Mouse (Mus musculus) intestine, embryonic 16.5 days (tissue): ENCODE measurements around the gene Tut7. TPM values are rescaled to one million over a fixed set of nuclear protein-coding genes. Genes with fewer than 3 reads are reported as not detected.
A peak's percentile ranks its signal among the peaks of the same experiment; 100 is the strongest.
"Not testable (repeated sequence)": the region's sequence is repeated elsewhere in the genome, so short reads cannot be mapped to it uniquely, and the experiment has no call there.

Source experiments
- ATAC-seq: fragments of 200-750 bp; cut with Nextera tagmentation; 2 replicates; pipeline ENCODE4 v1.8.0; 2017; ENCODE audit warnings: moderate TSS enrichment, moderate library complexity
- H3K27ac ChIP-seq: fragments of 300-500 bp; sonication (generic); 2 replicates; pipeline ENCODE4 v1.5.1; 2014; ENCODE audit warnings: mild to moderate bottlenecking, low read length
- H3K27me3 ChIP-seq: fragments of 300-500 bp; sonication (generic); replicated peaks from 2 replicates; pipeline ENCODE4 v1.6.1; 2014; ENCODE audit warnings: low read length, control low read depth, mixed read lengths; ENCODE audit not compliant: control insufficient read depth, insufficient read depth
- H3K36me3 ChIP-seq: fragments of 300-500 bp; sonication (generic); 2 replicates; pipeline ENCODE4 v1.6.1; 2014; ENCODE audit warnings: low read length, control low read depth; ENCODE audit not compliant: control insufficient read depth, insufficient read depth
- H3K4me1 ChIP-seq: fragments of 300-500 bp; sonication (generic); 2 replicates; pipeline ENCODE4 v1.6.1; 2014; ENCODE audit warnings: low read length, control low read depth, mixed read lengths; ENCODE audit not compliant: control insufficient read depth, insufficient read depth
- H3K4me2 ChIP-seq: fragments of 300-500 bp; sonication (generic); 2 replicates; pipeline ENCODE4 v1.6.1; 2014; ENCODE audit warnings: low read depth, low read length, control low read depth
- H3K4me3 ChIP-seq: fragments of 300-500 bp; sonication (generic); 2 replicates; pipeline ENCODE4 v1.5.1; 2014; ENCODE audit warnings: mild to moderate bottlenecking, low read length
- H3K9ac ChIP-seq: fragments of 300-500 bp; sonication (generic); 2 replicates; pipeline ENCODE4 v1.6.1; 2014; ENCODE audit warnings: low read depth, low read length
- H3K9me3 ChIP-seq: fragments of 300-500 bp; sonication (generic); 2 replicates; pipeline ENCODE4 v1.6.1; 2016; ENCODE audit warnings: low read length, control low read depth; ENCODE audit not compliant: control insufficient read depth
- WGBS: fragments of 180-500 bp; shearing (Covaris S2); extraction: QIAGEN DNeasy Blood & Tissue Kit; methylation state at CpG from one replicate; pipeline ENCODE4 v1.1.7; 2014; 5-methylcytosine and 5-hydroxymethylcytosine counted together
- polyA plus RNA-seq: library from polyadenylated mRNA; unstranded; fragments of >200 nt; fragmentation: Nextera tagmentation; extraction: Ambion mirVana; gene quantifications from 2 replicates; pipeline ENCODE4 v1.2.1, GENCODE M21; 2015

The Tut7 gene
- polyA plus RNA-seq, 1 experiment from 2014 or later, result 36.1 TPM

DNA sequence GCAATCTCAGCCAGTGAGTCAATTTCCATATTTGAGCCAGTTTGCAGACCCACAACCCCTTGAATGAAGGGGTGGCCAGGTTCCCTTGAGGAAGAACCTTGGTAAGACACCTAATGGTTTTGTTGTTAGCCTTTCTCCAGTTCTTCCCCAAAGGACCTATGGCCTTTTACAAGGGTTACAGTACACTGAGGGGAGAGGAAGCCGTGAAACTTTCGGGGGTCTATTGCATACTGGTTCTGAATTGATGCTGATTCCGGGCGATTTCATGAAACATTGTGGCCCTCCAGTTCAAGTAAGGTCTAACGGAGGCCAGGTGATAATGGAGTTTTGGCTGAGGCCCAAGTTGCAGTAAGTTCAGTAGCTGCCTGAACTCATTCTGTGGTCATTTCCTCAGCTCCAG is 21.7 kb upstream of the Tut7 start:
- Histone ChIP-seq H3K4me3 (no peak overlapping the region), H3K27me3 (no peaks in the 10 kb centered on the region), H3K9ac (no peak overlapping the region), H3K36me3 (no peaks in the 10 kb centered on the region), H3K27ac (no peak overlapping the region), H3K4me2 (no peak overlapping the region), H3K9me3 (no peaks in the 10 kb centered on the region), H3K4me1 (no peaks in the 10 kb centered on the region)
- no peak for ATAC-seq
- WGBS, result 89% methylated on average over 5 of the region's 5 CpGs

- H3K27ac ChIP-seq, result no peak overlapping the region
- WGBS, result 83% methylated on average over 5 of the region's 5 CpGs
- H3K27me3 ChIP-seq, result no peaks in the 10 kb centered on the region
- no peak overlapping the region for H3K9ac ChIP-seq
- H3K36me3 ChIP-seq, result no peaks in the 10 kb centered on the region
- no peaks in the 10 kb centered on the region for H3K9me3 ChIP-seq
- H3K4me3 ChIP-seq, result no peak overlapping the region
- ATAC-seq, result no peak
- no peak overlapping the region for H3K4me2 ChIP-seq
- no peaks in the 10 kb centered on the region for H3K4me1 ChIP-seq
These were observed 21.0 kb upstream of the Tut7 start for GRCm38 (mm10) chr13:59843976-59844375.

- 38% methylated on average over 16 of the region's 16 CpGs for WGBS
- Histone ChIP-seq H3K4me2 (no peak overlapping the region), H3K9ac (no peak overlapping the region), H3K27me3 (no peaks in the 10 kb centered on the region), H3K4me3 (no peak overlapping the region), H3K4me1 (no peaks in the 10 kb centered on the region), H3K27ac (no peak overlapping the region), H3K36me3 (no peaks in the 10 kb centered on the region), H3K9me3 (no peaks in the 10 kb centered on the region)
- peak; percentile 55 for ATAC-seq
These were observed 19.6 kb upstream of the Tut7 start for GRCm38 (mm10) chr13:59842226-59843210.

- H3K27me3 ChIP-seq, H3K4me1 ChIP-seq, H3K4me3 ChIP-seq, H3K27ac ChIP-seq, H3K9ac ChIP-seq, H3K36me3 ChIP-seq, H3K9me3 ChIP-seq, H3K4me2 ChIP-seq: not testable (repeated sequence)
- 86% methylated on average over 11 of the region's 14 CpGs for WGBS
- ATAC-seq, result peak; percentile 3; the same call in 1 of the 2 replicates
These were observed 18.8 kb upstream of the Tut7 start for GRCm38 (mm10) chr13:59841761-59842160.

DNA sequence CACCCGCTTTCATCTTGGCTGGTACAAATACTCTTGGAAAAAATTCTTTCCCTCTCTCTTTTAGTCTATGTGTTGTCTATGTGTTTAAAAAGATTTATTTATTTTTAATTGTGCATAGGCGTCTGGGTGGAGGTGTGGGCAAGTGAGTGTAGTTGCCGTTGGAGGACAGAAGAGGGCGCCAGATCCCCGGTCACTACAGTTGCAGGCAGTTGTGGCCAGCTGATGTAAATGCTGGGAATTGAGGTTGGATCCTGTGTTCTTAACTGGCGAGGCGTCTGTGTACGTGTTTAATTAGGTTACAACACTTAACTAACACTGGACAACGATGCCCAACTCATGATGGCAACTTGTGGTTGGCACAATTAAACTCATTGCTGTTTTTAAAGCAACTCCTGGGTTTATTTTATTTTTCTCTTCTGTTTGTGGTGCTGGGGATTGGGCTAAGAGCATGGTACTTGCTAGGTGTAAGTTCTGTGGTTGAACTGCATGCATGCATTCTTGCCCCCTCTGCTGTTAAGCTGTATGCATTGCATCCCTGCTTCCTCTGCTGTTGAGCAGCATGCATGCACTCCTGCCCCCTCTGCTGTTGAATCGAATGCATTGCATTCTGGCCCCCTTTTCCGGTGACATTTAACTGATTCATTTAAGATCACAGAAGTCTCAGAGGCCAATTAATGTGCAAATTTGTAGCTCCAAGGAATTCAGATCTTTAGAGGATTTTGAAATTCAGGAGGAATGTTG is 17.7 kb upstream of the Tut7 start:
- no peak for ATAC-seq

DNA sequence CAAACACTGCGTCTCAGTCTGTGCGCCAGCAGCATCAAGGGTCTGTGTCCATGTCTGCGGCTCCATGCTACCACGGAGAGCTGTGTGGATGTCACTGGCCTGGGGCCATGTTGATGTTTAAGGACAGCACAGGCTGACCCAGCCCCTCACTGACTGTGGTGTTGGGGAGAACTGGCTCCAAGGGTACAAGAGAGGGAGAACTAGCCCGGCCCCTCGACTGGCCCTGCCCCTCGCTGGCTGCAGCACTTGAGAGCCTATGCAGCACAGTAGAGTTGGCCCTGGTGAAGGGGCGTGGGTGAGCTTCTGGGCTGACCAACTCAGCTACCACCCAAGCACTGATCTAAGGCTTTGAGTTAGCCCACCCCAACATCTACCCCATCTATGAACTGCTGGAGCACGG is 16.4 kb upstream of the Tut7 start:
- no peak overlapping the region for H3K4me2 ChIP-seq
- WGBS, result 87% methylated on average over 9 of the region's 9 CpGs
- ATAC-seq, result no peak
- peaks cover 5% of the 10 kb centered on the region for H3K4me1 ChIP-seq
- H3K36me3 ChIP-seq, result no peaks in the 10 kb centered on the region
- no peak overlapping the region for H3K27ac ChIP-seq
- no peaks in the 10 kb centered on the region for H3K9me3 ChIP-seq
- H3K27me3 ChIP-seq, result no peaks in the 10 kb centered on the region
- H3K4me3 ChIP-seq, result no peak overlapping the region
- no peak overlapping the region for H3K9ac ChIP-seq

More for the DNA sequence above, 17.7 kb upstream of the Tut7 start:
- 74% methylated on average over 11 of the region's 11 CpGs for WGBS
- Histone ChIP-seq H3K9me3 (no peaks in the 10 kb centered on the region), H3K27me3 (no peaks in the 10 kb centered on the region), H3K27ac (no peak overlapping the region), H3K4me1 (no peaks in the 10 kb centered on the region; the same call in 1 of the 2 replicates), H3K36me3 (no peaks in the 10 kb centered on the region), H3K9ac (no peak overlapping the region), H3K4me3 (no peak overlapping the region), H3K4me2 (no peak overlapping the region)

DNA sequence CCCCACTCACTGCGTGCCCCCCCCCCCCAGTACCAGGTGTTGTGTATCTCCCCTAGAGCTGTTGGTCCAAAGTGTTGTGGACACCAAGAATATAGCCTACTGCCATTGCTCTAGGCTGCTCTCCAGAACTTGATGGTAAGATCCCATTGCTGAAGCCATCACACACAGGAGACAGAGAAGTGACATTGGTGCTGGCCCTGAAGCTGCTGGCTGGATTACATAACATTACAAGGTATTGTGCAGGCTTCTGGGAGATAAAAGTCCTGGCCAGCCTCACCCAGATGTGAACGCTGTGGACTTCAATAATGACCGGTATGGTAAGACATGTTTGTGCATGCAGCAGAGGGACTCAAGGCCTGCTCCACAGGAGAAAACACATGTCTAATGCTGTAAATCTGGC is 15.5 kb upstream of the Tut7 start:
- H3K27me3 ChIP-seq, result no peaks in the 10 kb centered on the region
- H3K9ac ChIP-seq, result no peak overlapping the region
- no peaks in the 10 kb centered on the region for H3K9me3 ChIP-seq
- H3K4me1 ChIP-seq, result peaks cover 5% of the 10 kb centered on the region
- no peak for ATAC-seq
- no peak overlapping the region for H3K27ac ChIP-seq
- 87% methylated on average over 3 of the region's 3 CpGs for WGBS
- H3K36me3 ChIP-seq, result no peaks in the 10 kb centered on the region
- no peak overlapping the region for H3K4me3 ChIP-seq
- no peak overlapping the region for H3K4me2 ChIP-seq

GRCm38 (mm10) chr13:59836811-59837210 is 13.9 kb upstream of the Tut7 start:
- WGBS, result 73% methylated on average over 3 of the region's 3 CpGs
- H3K36me3 ChIP-seq, result no peaks in the 10 kb centered on the region
- H3K4me2 ChIP-seq, result no peak overlapping the region
- H3K27ac ChIP-seq, result no peak overlapping the region
- H3K27me3 ChIP-seq, result no peaks in the 10 kb centered on the region
- peaks cover 5% of the 10 kb centered on the region for H3K4me1 ChIP-seq
- no peaks in the 10 kb centered on the region for H3K9me3 ChIP-seq
- no peak overlapping the region for H3K4me3 ChIP-seq
- no peak overlapping the region for H3K9ac ChIP-seq
- no peak for ATAC-seq

DNA sequence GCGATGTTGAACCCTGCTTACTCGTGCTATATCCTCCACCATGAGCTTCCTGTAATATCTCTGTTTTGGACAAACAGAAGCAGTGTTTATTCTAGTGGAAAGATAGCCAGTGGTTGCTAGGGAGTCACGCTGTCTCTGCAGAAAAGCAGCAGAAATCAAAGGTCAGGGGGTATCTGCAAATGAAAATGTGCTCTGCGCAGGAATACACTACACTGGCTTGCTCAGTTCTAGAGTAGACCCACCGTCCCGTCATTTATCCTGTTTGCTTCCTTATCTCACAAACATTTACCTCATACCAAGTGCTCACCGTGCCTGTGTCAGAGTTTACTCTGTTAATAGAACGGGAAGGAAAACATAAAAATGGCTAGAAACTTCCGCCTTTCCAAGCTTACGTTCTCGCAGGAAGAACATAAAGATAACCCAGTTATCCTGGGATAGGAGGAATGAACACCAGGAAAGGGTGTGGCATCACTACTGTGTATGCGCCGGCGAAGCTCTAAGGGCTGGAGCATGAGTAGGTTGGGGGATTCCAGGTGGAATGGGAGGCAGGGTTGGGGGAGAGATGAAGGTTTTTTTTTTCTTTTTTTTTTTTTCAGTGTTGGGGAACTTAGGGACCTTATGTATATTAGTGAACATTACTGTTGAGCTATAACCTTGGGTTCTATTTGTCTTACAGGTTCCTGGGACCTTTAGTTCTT is 13.3 kb upstream of the Tut7 start:
- Histone ChIP-seq H3K9me3 (no peaks in the 10 kb centered on the region), H3K27ac (peak overlapping the region; percentile 69), H3K4me1 (peaks cover 5% of the 10 kb centered on the region), H3K36me3 (no peaks in the 10 kb centered on the region), H3K4me3 (no peak overlapping the region), H3K9ac (0 out of 2 replicates have a peak overlapping the region, but pooled peaks have one; percentile 15), H3K4me2 (peak overlapping the region; percentile 26), H3K27me3 (no peaks in the 10 kb centered on the region)
- WGBS, result 39% methylated on average over 14 of the region's 14 CpGs
- ATAC-seq, result peak; percentile 79
